Mouse (Mus musculus) cortical plate, adult 2 months (tissue): ENCODE measurements around the gene Methig1. TPM values are rescaled to one million over a fixed set of nuclear protein-coding genes. Genes with fewer than 3 reads are reported as not detected.
A peak's percentile ranks its signal among the peaks of the same experiment; 100 is the strongest.

Source experiments
- H3K27ac ChIP-seq: fragments of 200-500 bp; 2 replicates; pipeline ENCODE4 v1.5.1; 2012; ENCODE audit warnings: low read length, control low read depth, inconsistent platforms; ENCODE audit not compliant: insufficient read depth
- H3K4me1 ChIP-seq: fragments of 200-500 bp; 2 replicates; pipeline ENCODE4 v1.6.1; 2011; ENCODE audit warnings: low read length; ENCODE audit not compliant: control insufficient read depth, insufficient read depth
- H3K4me3 ChIP-seq: fragments of 200-500 bp; 2 replicates; pipeline ENCODE4 v1.5.1; 2011; ENCODE audit warnings: mild to moderate bottlenecking, low read length, control low read depth; ENCODE audit not compliant: insufficient read depth
- CTCF ChIP-seq: fragments of 200-500 bp; IDR thresholded peaks from 2 replicates; pipeline ENCODE4 v1.5.1; 2011; ENCODE audit warnings: mild to moderate bottlenecking, control low read depth, low read length; ENCODE audit not compliant: insufficient read depth; ENCODE audit errors: extremely low read depth
- POLR2A ChIP-seq: fragments of 200-500 bp; IDR thresholded peaks from 2 replicates; pipeline ENCODE4 v1.6.1; 2011; ENCODE audit warnings: mild to moderate bottlenecking, low read length, control low read depth; ENCODE audit not compliant: insufficient read depth; ENCODE audit errors: extremely low read depth
- polyA plus RNA-seq: library from polyadenylated mRNA; depleted of rRNA; stranded (reverse); fragments of >200 nt; gene quantifications from 2 replicates; pipeline ENCODE4 v1.2.3, GENCODE M21; 2012

The Methig1 gene
- polyA plus RNA-seq, 1 experiment, result not detected

- no peak overlapping the region for H3K27ac ChIP-seq
- no peak for TF ChIP-seq CTCF
- no peak for TF ChIP-seq POLR2A
Observed at GRCm38 (mm10) chr15:100415684-100416083, 62.7 kb downstream of the Methig1 start.

GRCm38 (mm10) chr15:100417854-100418450 lies 65.0 kb downstream of the Methig1 start:
- TF ChIP-seq CTCF, result no peak
- no peak for TF ChIP-seq POLR2A
- no peak overlapping the region for H3K4me3 ChIP-seq
- no peak overlapping the region for H3K27ac ChIP-seq
- peaks cover 10% of the 10 kb centered on the region for H3K4me1 ChIP-seq

More at GRCm38 (mm10) chr15:100415684-100416083, 62.7 kb downstream of the Methig1 start:
- H3K4me3 ChIP-seq, result no peak overlapping the region
- H3K4me1 ChIP-seq, result peaks cover 3% of the 10 kb centered on the region

- Histone ChIP-seq H3K4me3 (no peak overlapping the region), H3K27ac (no peak overlapping the region), H3K4me1 (peaks cover 10% of the 10 kb centered on the region)
- no peak for TF ChIP-seq CTCF
- TF ChIP-seq POLR2A, result no peak
Observed at GRCm38 (mm10) chr15:100419311-100419710, 66.4 kb downstream of the Methig1 start.

- Histone ChIP-seq H3K4me1 (peaks cover 10% of the 10 kb centered on the region), H3K4me3 (no peak overlapping the region), H3K27ac (no peak overlapping the region)
- TF ChIP-seq POLR2A (no peak), CTCF (no peak)
Observed at GRCm38 (mm10) chr15:100419901-100420745, 67.2 kb downstream of the Methig1 start.

GRCm38 (mm10) chr15:100421059-100421757 lies 68.3 kb downstream of the Methig1 start:
- no peak for TF ChIP-seq CTCF
- H3K4me3 ChIP-seq, result peak overlapping the region; percentile 12; the same call in 1 of the 2 replicates
- peaks cover 10% of the 10 kb centered on the region for H3K4me1 ChIP-seq
- H3K27ac ChIP-seq, result no peak overlapping the region

- Histone ChIP-seq H3K4me3 (peak within 1 kb of the TSS; percentile 96), H3K4me1 (peaks cover 10% of the 10 kb centered on the region), H3K27ac (peak within 1 kb of the TSS; percentile 43)
Observed at GRCm38 (mm10) chr15:100421758-100422197, 68.8 kb downstream of the Methig1 start, which contains the start of gene Gm5475. Gene Gm5475 (plus strand): TSS chr15:100422147.

- peaks cover 10% of the 10 kb centered on the region for H3K4me1 ChIP-seq
- TF ChIP-seq POLR2A, result no peak
- TF ChIP-seq CTCF, result no peak
- peak overlapping the region; percentile 96 for H3K4me3 ChIP-seq
- H3K27ac ChIP-seq, result peak overlapping the region; percentile 43
Observed at GRCm38 (mm10) chr15:100422476-100422875, 69.5 kb downstream of the Methig1 start.

GRCm38 (mm10) chr15:100422899-100423860 lies 70.2 kb downstream of the Methig1 start:
- 0 out of 2 replicates have a peak overlapping the region, but pooled peaks have one; percentile 43 for H3K27ac ChIP-seq
- H3K4me3 ChIP-seq, result peak overlapping the region; percentile 96
- no peak for TF ChIP-seq CTCF
- peak; percentile 73 for TF ChIP-seq POLR2A
- peaks cover 10% of the 10 kb centered on the region for H3K4me1 ChIP-seq
